Mouse (Mus musculus): Measurements from ENCODE around the gene Mical2. TPM values are rescaled to one million over a fixed set of nuclear protein-coding genes. Genes with fewer than 3 reads are reported as not detected.

Mical2 gene
- total RNA-seq, 2 experiments from 2014 or later, result 573 to 577 TPM

DNA sequence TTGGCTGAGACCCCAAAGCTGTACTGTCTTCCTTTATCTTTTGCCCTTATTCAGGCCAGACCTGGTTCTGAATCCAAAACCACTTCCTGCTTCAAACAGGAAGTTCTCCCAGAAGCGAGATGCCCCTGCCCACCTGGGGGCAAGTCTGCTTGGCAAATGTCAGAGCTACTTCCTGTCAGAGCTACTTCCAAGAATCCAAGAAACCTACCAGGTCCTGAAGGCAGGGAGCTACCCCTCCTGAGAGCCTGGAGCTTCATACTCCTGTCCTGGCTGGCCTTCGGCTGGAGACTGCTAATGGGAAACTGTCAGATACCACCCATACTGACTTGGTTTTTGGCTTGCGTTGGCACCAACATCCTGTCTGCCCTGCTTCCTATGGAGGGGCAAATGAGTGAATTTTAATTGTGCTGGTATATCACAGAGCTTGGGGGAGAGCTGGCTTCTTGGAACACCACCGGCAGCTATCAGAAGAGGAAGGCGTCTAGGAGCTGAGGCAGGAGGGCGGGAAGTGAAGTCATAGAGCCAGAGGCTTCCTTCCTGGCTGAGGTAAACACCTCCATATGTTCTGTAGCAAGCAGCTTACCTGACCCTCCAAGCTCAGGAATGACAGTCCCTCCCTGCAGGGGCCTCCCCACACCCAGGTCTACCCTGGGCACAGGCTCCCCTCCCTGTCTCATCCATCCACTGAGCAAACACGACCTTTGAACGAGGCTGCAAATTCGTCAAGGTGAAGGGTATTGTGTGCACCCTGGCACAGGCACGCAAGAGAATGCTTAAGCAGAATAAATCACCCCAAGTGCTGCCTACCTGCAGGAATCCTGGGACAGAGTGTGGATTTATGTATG, 17.1 kb upstream of the Mical2 start:
- no peak for DNase-seq (ENCODE audit: low spot score in 2 of 2)

DNA sequence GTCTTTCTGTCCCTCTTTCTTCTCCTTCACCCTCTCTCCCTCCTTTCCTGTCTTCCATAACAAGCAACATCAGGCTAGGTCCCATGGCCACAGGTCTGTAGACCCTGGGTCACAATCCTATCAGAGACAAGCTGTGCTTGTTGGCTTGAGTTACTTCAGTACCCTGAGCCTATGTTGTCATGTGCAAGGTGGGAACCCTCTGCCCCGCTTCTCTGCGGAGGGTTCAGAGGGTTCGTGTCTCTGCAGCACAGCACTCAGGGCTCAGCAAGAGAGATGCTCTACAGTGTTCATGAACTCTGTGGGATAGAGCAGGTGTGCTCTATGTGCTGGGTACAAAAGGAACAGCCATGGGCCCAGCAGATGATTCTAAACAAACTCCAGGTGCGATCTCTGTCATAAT, 16.0 kb upstream of the Mical2 start:
- DNase-seq (ENCODE audit: low spot score in 2 of 2), result no peak

DNA sequence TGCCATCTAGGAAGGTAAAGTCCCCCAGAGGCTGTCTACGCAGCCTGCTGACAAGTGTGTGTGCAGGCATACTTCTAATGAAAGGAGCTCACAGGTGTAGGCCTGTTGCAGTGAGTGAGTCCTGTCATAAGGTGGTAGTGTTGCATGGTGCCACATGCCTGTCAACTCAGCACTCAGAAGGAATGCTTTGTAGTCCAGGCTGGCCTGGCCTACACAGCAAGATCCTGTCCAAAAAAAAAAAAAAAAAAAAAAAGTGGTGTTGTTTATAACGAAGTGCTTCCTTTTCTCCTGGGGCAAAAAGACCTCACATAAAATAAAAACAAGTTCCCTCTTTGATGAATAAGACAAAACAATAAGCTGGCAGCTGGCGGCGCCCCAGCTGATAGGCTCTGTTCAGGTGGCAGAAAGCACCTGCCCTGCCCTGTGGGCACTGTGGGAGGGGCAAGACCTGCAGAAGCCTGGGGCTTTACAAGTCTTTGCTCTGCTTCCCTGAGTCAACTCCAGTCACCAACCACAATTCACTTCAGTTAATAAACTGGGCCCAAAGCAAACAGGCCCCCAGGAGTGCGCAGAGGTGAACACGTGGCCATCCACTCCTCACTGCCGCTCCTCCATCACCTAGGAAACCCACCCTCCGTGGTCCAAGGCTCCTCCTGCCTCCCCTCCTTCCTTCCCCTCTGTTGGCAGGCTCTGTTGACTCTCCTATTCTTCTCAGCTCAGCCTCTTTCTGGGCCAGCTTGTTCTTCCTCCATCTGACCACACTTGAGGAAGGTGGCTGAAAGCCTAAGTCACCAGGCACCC, 12.5 kb upstream of the Mical2 start:
- DNase-seq (ENCODE audit: low spot score in 2 of 2), result no peak

DNA sequence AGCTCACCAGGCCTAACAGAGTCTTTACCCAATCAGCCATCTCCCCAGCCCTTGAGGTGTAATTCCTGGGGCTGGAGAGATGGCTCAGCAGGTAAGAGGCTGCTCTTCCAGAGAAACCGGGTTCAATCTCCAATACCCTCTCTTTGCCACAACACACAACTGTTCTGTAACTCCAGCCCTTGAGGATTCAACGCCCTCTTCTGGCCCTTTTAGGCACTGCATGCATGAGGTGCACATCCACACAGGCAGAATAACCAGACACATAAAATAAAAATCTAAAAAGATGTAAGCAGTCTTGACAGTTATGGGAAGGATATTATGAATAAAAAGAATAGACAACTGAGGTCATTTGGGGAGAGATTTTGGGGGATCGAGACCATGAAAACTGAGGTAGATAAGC, 9.8 kb upstream of the Mical2 start:
- no peak for DNase-seq (ENCODE audit: low spot score in 2 of 2)

DNA sequence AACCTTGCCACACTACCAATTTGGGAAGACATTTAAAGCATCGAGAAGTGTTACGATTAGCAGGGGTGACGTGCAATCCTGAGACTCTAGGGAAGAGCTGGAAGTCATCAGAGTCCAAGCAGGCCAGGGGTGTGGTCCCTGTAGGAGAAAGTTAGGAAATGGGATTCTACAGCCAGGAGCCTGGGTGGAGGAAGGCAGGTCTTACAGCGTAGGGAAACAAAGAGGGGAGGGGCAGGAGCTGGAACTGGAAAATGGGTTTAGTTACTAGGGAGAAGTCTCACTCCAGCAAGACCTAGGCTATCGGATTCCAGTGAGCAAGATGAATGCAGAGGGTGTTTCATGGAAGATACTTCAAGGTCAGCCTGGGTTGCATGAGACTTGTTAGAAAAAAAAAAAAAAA, 8.9 kb upstream of the Mical2 start:
- DNase-seq (ENCODE audit: low spot score in 2 of 2), result no peak

DNA sequence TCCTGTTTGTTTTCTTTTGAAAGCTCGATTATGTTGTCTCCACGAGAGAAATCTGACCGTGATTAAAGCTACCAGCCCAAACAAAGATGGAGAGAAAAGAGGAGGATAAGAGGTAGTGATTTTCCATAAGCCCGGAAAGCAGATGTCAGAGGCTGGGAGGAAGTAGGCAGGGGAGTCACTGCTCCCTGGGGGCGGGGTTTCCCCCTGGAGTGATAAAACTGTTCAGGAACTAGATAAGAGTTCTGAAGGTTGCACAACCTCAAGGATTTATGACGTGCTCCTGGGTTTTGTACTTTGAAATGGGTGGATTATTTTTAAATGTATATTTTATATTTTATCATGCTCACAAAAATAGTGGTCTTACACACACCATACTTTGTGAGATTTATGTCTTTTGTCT, 8.4 kb upstream of the Mical2 start:
- DNase-seq (ENCODE audit: low spot score in 2 of 2), result no peak

DNA sequence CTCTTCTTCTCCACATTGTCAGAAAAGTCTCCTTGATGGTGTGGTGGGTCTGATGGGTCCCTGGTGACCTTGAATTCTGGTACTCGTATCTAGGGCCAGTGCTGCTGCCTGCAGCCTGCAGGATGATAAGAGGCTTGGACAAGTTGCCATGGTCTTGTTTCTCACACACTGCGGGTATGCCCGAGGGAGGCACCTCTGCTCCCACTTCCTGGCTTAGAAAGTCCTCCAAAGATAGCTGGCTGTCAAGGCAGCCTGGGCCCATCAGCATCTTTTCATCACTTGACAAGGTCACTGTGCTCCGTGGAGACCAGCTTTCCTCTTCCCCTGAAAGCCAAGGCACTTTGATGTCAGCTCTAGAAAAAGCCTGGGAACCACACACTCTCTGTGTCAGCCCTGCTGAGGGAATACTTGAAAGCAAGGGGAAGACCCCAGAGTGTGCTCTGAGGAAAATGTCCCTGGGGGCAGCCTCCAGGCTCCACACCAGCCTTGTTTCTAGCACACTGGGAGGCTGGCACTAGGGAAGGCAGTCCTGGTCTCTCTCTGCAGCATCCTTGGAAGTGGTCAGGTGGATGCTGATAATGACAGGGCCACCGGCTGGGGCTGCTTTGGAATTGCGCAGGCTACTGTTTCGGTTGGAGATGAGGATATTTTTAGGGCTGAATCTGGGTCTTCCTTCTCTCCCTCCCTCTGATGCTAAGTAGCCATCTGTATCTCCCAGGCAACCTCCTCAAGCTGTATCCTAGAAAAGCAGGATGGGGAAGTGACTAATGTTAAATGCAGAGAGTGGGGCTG, 2.7 kb upstream of the Mical2 start:
- DNase-seq (ENCODE audit: low spot score in 2 of 2), result peak in 1 of 2 experiments; percentile 59

DNA sequence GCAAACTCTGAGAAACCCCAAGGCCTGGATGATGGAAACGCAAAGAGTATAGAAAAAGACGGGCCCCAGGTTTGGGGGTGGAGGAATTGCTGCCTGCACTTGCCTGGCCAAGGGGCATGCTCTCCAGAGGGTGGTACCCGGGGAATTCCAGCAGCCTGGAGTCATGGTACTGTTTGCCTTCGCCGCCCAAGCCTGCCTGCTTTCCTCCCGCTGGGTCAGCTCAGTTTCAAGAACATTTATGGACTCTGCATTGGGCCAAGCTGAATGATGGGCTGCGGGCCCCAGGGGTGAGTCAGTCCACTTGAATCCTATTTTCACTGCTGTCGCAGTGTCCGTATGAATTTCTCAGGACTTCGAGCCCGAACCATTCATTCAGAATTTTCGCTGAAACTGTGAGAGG, 802 bp upstream of the Mical2 start:
- DNase-seq (ENCODE audit: low spot score in 2 of 2), result no peak

DNA sequence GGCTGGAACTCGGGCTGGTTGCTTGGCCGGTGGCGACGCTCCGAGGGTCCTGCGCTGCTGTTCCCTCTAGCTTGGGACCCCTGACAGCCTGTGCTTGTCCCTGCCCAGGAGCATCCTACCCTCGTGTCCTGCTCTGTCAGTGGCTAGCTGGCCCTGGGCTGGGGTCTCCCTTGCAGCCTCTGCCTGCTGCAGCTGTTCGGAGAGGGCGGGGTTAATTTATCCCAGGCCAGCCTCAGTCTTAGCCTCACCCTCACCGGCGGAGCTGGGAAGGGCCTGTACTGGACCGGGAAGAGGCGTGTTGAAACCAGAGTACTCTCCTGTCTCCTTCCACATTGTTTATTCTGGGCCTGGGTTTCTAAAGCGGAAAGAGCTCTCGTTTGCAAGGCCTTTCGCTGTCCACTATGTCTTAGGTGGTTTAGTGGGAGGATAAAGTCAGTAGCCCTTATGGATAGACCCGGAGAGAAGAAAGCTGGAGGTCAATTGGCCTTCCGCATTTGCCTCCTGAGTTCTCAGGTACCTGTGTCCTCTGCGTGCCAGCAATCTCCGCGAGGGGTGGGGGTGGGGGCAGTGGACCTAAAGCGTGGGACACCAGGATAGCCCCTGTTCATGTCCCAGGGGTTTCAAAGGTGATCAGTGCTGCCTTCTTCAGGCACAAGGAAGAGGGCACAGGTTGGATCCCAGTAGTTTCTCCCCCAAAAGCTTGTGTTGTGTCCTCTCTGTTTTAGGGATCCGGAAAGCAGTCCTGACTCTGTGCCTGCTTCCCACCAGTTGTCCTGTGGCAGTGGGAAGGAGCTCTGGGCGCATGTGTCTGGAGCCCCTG, 1.0 kb downstream of the Mical2 start:
- DNase-seq (ENCODE audit: low spot score in 2 of 2), result no peak

DNA sequence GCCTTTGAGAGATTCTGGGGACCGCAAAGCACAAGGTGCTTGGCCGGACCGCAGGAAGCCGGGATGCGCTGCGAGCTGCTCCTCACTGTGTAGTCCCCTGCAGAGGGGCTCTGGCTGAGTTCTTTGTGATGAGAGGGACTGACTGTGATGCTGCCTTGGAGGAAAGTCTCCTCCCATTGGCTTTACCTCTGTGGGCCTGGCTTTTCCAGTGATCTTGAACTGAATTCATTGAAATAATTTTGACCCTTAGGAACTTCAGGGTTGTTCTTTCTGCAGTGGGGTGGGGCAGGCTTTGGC, 1.6 kb downstream of the Mical2 start:
- DNase-seq (ENCODE audit: low spot score in 2 of 2), result no peak

DNA sequence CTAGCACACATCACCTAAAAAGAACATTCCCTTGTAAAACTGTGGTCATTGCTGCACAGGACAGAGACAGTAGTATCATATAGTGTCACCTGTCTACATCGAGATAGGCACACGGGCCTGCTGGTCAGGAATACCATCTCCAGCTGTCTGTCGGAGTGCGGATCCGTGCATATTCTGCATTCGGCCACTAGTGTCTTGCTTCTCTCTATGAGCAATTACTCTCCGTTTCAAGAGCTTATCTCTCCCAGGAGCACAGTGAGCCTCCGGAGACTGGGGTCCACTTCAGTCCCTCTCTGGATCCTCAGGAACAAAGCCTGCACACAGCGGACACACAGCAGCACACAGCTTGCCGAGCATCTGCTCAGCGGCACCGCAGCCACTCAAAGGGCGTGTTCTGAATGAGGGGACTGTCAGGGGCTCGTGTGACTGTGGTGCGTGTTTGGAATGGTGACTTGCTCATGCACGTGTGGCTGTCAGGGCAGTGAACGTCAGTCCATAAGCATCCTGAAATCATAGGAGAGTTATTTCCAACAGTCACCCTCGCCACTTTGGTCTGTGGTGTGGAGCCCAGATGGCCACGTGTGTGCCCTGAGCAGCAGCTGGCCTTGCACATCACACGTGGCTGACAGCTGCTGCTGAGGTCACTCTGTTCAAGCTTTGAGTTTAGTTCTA, 3.3 kb downstream of the Mical2 start:
- no peak for DNase-seq (ENCODE audit: low spot score in 2 of 2)

DNA sequence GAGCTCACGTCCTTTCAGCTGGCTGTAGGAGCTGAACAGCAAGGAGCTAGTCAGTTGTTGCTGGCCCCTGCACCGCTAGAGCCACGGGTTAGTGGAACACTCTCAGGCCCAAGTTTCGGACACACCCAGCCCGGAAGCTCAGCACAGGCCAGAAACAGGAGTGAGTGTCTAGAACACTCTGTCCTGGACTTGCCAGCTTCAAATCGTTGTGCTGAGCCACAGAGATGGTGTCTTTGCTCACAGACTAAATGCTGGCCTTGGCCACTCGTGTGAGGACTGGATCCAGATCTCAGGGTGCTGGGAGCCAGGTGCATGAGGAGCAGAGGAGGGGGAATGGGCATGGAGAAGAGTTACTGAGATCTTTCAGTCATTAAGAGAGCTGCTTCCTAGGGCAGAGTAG, 6.1 kb downstream of the Mical2 start:
- no peak for DNase-seq (ENCODE audit: low spot score in 2 of 2)

DNA sequence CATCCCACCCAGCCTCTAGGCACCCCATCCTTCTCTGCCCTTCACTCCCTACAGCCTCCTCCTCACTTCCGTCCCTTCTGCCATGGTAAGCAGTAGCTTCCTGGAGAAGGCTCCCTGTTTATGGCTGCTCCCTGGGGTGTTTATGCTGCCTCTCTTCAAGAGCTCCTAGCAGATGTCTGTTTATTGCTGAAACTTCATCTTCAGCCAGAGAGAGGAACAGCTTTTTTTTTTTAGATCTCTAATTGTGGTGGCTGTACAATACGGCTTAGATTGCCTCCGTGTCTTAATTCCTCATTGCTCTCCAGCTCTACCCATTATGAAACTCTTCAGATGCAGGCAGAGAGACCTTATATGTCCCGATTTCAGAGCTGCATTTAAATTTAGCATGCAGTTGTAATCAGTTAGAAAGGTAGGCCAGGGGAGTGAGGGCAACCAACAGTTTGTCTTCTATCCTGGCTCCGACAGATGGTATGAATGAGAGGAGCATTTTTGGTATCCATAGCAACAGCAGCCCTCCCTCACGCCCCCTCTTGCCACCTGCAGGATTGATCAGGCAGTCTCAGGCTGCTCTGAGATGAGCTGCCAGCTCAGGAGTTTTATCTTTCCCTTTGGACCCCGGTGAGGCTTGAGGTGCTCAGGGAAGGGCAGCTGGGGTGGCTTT, 7.8 kb downstream of the Mical2 start:
- peak in 1 of 2 experiments; percentile 85 for DNase-seq (ENCODE audit: low spot score in 2 of 2)

DNA sequence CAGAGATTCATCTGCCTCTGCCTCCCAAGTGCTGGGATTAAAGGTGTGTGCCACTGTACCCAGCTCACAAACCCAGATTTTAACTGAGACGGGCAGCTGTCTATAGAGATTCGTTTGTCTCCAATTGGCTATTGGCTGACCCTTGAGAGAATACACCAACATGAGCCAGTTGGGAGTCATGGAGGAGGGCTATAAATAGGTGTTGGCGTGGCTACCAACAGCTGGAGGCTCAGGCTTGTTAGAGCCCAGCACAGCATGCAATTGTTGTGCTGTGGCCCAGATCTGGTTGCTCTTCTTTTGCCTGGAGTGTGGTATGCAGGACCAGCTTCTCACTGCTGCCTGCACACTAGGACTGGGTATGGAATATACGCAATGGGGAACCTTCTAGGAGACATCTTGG, 8.8 kb downstream of the Mical2 start:
- no peak for DNase-seq (ENCODE audit: low spot score in 2 of 2)

DNA sequence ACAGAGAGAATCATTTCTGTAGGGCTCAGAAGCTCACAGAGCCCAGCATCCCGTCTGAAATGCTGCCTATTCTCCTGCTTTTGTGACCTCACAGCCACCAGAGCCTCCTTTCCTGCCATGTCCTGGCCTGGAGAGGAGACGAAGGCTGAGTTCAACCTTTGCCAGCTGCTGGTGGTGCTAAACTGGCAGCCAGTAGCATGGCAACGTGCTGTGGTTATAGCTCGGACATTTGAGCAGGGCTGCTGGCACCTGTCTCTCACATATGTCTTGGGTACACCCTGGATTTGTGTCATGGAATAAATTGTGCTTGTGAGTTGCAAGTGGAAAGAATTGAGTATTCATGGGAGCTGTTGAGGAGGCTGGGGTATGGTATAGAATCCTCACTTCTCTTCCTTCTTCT, 9.8 kb downstream of the Mical2 start:
- DNase-seq (ENCODE audit: low spot score in 2 of 2), result no peak

DNA sequence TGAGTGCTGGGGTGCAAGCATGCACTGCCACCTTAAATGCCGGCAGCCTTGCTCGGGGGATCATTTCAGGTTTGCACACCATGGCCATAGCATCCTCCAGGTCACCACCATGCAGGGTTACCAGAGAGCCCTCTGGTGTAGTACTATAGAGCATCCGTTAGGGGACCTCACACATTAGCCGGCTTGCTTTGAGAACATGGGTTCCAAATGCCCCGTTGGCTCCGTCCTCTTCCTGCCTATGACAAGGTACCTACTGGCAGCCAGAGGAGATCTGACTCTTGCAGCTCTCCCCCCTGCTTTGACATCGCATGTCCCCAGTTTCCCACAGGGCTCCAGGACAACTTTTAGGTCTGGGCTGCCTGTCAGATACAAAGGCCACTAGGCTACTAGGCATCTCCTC, 11.6 kb downstream of the Mical2 start:
- no peak for DNase-seq (ENCODE audit: low spot score in 2 of 2)

DNA sequence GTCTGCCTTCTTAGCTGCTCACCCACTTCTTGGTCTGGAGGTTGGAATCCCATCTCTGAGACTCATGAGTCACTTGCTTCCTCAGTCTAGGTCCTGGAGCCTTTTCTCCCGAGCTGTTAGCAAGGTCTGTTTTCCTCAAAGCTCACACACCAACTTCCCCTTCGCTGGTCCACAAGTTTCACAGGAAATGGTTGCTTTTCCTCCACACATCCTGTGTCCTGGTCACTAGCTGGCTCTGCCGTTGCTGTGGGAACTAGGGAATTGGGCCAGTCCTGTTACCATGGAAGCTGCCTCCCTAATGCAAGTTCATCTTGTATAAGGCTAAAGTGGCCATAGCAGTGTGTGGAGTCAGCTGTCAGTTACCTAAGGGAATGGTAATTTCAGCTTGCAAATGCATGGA, 12.2 kb downstream of the Mical2 start:
- no peak for DNase-seq (ENCODE audit: low spot score in 2 of 2)

DNA sequence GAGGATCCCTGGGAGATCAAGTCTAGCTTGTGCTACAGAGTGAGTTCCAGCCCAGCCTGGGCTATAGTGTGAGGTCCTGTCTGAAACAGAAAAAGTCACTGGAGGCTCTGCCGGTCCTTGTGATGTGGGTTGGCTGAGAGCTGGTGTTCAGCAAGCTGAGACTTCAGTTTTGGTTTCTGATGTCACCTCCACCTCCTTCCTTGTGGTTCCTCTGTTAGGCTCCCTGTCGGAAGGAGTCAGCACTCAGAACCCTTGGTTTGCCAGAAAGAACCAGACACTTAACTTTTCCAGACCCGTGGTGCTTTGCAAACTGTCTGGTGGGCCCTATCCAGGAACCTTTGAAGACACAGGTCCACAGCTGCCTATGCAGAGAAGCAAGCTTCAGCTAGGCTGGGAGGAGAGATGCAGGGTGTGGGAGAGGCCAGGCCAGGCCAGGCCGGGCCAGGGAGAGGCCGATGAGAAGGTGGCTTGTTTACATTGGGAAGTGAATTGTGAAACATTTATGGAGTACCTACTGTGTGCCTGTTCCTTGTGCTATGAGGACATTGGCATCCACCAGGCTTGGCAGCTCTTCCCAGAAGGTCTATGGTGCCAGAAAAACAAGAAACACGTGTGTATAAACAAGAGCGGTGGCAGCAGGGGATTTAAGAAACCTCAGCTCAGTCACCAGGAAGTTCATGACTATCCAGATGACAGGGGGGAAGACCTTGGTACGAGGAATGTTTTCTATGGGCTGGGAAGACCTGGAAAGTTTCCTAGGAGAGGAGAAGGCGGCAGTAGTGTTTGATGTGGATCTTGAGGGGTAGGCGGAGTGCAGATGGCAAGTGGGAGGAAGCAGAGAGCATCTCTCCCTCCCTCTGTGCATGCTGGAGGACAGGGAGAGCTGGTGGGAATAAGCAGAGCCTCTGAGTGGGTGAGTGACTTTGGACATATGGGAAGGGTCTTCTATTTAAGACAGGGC, 13.4 kb downstream of the Mical2 start:
- peak in 1 of 2 experiments; percentile 73 for DNase-seq (ENCODE audit: low spot score in 2 of 2)

DNA sequence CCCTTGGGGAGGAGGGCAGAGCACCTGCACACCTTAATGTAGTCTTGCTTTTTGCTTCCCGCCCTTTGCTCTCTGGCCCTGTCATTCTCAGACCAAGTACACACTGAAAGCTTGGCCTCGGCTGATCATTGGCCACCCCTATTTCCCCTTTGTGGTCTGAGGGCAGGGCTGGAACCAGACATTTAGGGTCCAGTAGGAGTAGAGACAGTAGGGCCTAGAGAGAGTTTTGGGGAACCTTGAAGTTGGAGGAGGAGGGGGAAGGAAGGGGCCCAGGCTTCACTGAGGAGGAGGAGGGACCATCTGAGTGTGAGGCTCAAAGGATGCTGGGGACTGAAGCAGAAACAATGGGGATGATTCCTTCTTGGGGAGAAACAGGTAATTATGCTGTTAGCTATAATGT, 15.1 kb downstream of the Mical2 start:
- no peak for DNase-seq (ENCODE audit: low spot score in 2 of 2)

All from layer of hippocampus, postnatal 14 days (tissue).